In the genomic region with DNA sequence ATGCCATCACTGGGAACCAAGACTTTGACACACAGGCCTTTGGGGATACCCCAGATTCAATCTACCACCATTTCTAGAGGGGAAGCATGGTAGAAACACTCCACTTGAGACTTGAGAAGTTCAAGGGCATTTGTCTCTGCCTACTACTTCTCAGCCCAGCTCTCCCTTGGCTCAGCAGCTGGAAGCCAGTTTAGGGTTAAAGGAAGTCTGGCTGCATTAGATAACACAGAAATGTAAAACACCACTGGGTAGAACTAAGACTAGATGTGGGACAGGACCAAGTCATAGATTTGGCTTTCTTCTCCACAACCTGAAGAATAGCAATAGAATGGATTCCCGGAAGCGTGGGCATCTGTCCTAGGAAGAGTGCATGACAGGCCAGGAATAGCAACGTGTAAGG, we compare ENCODE assay signal across 23 mouse cellular contexts.
DNase-seq lines count a peak whose midpoint lies in the region; ATAC-seq and TF ChIP-seq lines count a peak whose summit lies in the region.
"Had no signal": no experiment of that assay in that cellular context is flagged by ENCODE, and none has a peak within 500 bp of the region (broad histone marks: within the 10 kb centered on the region; RNA-seq: fewer than 3 reads in every experiment).

No protein-coding gene starts in this region.

- H3K36me3 ChIP-seq in megakaryocyte, embryonic 14.5 days (replicated peaks; ENCODE audit: low read length): no peaks in the 10 kb centered on the region
- no peaks in the 10 kb centered on the region for H3K36me3 ChIP-seq in midbrain, embryonic 14.5 days (ENCODE audit: control insufficient read depth, insufficient read depth, low read length)
- H3K36me3 ChIP-seq: embryonic facial prominence, embryonic 10.5 days; embryonic facial prominence, embryonic 12.5 days; forebrain, embryonic 15.5 days had no signal

- intact Hi-C loops in gastrocnemius, adult 2 months (cut with DNase I): no loop called here

- no peak for ATAC-seq in megakaryocyte, adult 5-6 weeks (ENCODE audit: poor library complexity, severe bottlenecking)
- ATAC-seq in hematopoietic stem cell, adult 5-6 weeks (replicated peaks in 1 of 2; ENCODE audit: insufficient read depth in 1 of 2, low FRiP score in 2 of 2, low TSS enrichment in 1 of 2, low read depth in 1 of 2, poor library complexity in 2 of 2, severe bottlenecking in 2 of 2): peak; percentile 80 to 87
- ATAC-seq in megakaryocyte-erythroid progenitor cell, adult 5-6 weeks (replicated peaks; ENCODE audit: low FRiP score, low TSS enrichment, poor library complexity, severe bottlenecking): peak; percentile 75
- ATAC-seq in midbrain, embryonic 14.5 days (ENCODE audit: low FRiP score, low TSS enrichment): no peak
- ATAC-seq: activated CD4-positive, CD25-positive, alpha-beta regulatory T cell, adult 4 months; forebrain, embryonic 13.5 days; forebrain, embryonic 15.5 days; forebrain, postnatal 0 days; Patski had no signal

- 84% methylated on average over 3 of the region's 3 CpGs for WGBS in midbrain, embryonic 14.5 days

- H3K27ac ChIP-seq in gastrocnemius, adult 2 months: peak overlapping the region; percentile 12; the same call in 1 of the 2 replicates
- H3K27ac ChIP-seq in midbrain, embryonic 14.5 days (replicated peaks; ENCODE audit: low read depth, low read length): no peak overlapping the region
- H3K27ac ChIP-seq: embryonic facial prominence, embryonic 10.5 days; embryonic facial prominence, embryonic 12.5 days; forebrain, embryonic 13.5 days; forebrain, embryonic 15.5 days had no signal

- H3K4me1 ChIP-seq in megakaryocyte, embryonic 14.5 days: peaks cover 64% of the 10 kb centered on the region
- no peaks in the 10 kb centered on the region for H3K4me1 ChIP-seq in midbrain, embryonic 14.5 days (ENCODE audit: control insufficient read depth, insufficient read depth, low read length)
- H3K4me1 ChIP-seq: embryonic facial prominence, embryonic 10.5 days; embryonic facial prominence, embryonic 12.5 days; forebrain, embryonic 13.5 days had no signal

- H3K9me3 ChIP-seq in megakaryocyte, embryonic 14.5 days: no peaks in the 10 kb centered on the region
- no peaks in the 10 kb centered on the region for H3K9me3 ChIP-seq in midbrain, embryonic 14.5 days (ENCODE audit: control insufficient read depth, low read length)
- H3K9me3 ChIP-seq: embryonic facial prominence, embryonic 10.5 days; embryonic facial prominence, embryonic 12.5 days; forebrain, embryonic 13.5 days; forebrain, embryonic 15.5 days had no signal

- no peak overlapping the region for H3K4me2 ChIP-seq in midbrain, embryonic 14.5 days (ENCODE audit: low read length)
- H3K4me2 ChIP-seq: embryonic facial prominence, embryonic 12.5 days; forebrain, embryonic 13.5 days; forebrain, embryonic 15.5 days had no signal

- H3K4me3 ChIP-seq in gastrocnemius, adult 2 months: no peak overlapping the region
- H3K4me3 ChIP-seq in megakaryocyte, embryonic 14.5 days (replicated peaks): peak overlapping the region; percentile 15
- H3K4me3 ChIP-seq in midbrain, embryonic 14.5 days (replicated peaks; ENCODE audit: low read depth, low read length): no peak overlapping the region
- H3K4me3 ChIP-seq: embryonic facial prominence, embryonic 10.5 days; embryonic facial prominence, embryonic 12.5 days; forebrain, embryonic 13.5 days; forebrain, embryonic 15.5 days had no signal

- TF ChIP-seq CTCF in gastrocnemius, adult 2 months (IDR thresholded peaks at IDR 0.05): no peak

- H3K9ac ChIP-seq in midbrain, embryonic 14.5 days (replicated peaks; ENCODE audit: low read length): no peak overlapping the region
- H3K9ac ChIP-seq: embryonic facial prominence, embryonic 12.5 days; forebrain, embryonic 13.5 days; forebrain, embryonic 15.5 days; forebrain, postnatal 0 days had no signal

- no peak for DNase-seq in gastrocnemius, adult 2 months
- DNase-seq in gastrocnemius, postnatal 4 days (ENCODE audit: low spot score in 2 of 2): no peak
- no peak for DNase-seq in MN1 (ENCODE audit: low spot score)
- no peak for DNase-seq in midbrain, embryonic 14.5 days
- DNase-seq: adrenal gland, adult 8-10 months; adrenal gland, postnatal 14 days; adrenal gland, postnatal 36 days; cerebellum, adult 11-12 months; cerebellum, adult 2 months; cerebellum, adult 9-10 months; cerebellum, postnatal 10 days; cerebellum, postnatal 36 days; forebrain, postnatal 0 days had no signal

- no peaks in the 10 kb centered on the region for H3K27me3 ChIP-seq in megakaryocyte, embryonic 14.5 days (replicated peaks)
- H3K27me3 ChIP-seq in midbrain, embryonic 14.5 days (ENCODE audit: control insufficient read depth, insufficient read depth, low read length): no peaks in the 10 kb centered on the region
- H3K27me3 ChIP-seq: embryonic facial prominence, embryonic 12.5 days; forebrain, embryonic 13.5 days; forebrain, embryonic 15.5 days; Patski had no signal

Comparison
In these comparisons a context has a peak if more than half of its experiments do, and no peak if none do; other contexts are left out.
1. ATAC-seq: peak in hematopoietic stem cell, adult 5-6 weeks (2 of 2) and megakaryocyte-erythroid progenitor cell, adult 5-6 weeks (single experiment); none in megakaryocyte, adult 5-6 weeks (single experiment) and midbrain, embryonic 14.5 days (single experiment).